In genomic region chr12:54652346-54652745, GRCm38 (mm10) we compare ENCODE assay signal across 10 mouse cellular contexts. TPM values are rescaled to one million over a fixed set of nuclear protein-coding genes. Genes with fewer than 3 reads are reported as not detected.
DNase-seq lines count a peak whose midpoint lies in the region; ATAC-seq and TF ChIP-seq lines count a peak whose summit lies in the region.
"Had no signal": no experiment of that assay in that cellular context is flagged by ENCODE, and none has a peak within 500 bp of the region (broad histone marks: within the 10 kb centered on the region; RNA-seq: fewer than 3 reads in every experiment).

No protein-coding gene starts in this region.

- H3K27ac ChIP-seq in heart, embryonic 16.5 days (ENCODE audit: low read length), result no peak overlapping the region
- H3K27ac ChIP-seq in thymus, adult 2 months (ENCODE audit: control insufficient read depth, insufficient read depth, low read length), result no peak overlapping the region
- H3K27ac ChIP-seq in liver, embryonic 15.5 days (replicated peaks), result 0 out of 2 replicates have a peak overlapping the region, but pooled peaks have one; percentile 38
- H3K27ac ChIP-seq: forebrain, embryonic 13.5 days; midbrain, embryonic 15.5 days had no signal

- no peak for DNase-seq in heart, adult 18-20 months
- DNase-seq in thymus, adult 2 months, result peak; percentile 15
- DNase-seq in thymus, adult 18-20 months, result no peak
- DNase-seq in urinary bladder, adult 2 months (ENCODE audit: low spot score), result no peak
- no peak for DNase-seq in layer of hippocampus, adult 8-10 months (ENCODE audit: low spot score in 2 of 2)

- H3K27me3 ChIP-seq in heart, embryonic 16.5 days (ENCODE audit: control insufficient read depth, insufficient read depth, low read length), result no peaks in the 10 kb centered on the region
- H3K27me3 ChIP-seq in thymus, adult 2 months (ENCODE audit: control insufficient read depth, insufficient read depth, low read length), result no peaks in the 10 kb centered on the region
- no peaks in the 10 kb centered on the region for H3K27me3 ChIP-seq in liver, embryonic 15.5 days
- H3K27me3 ChIP-seq: forebrain, embryonic 13.5 days; midbrain, embryonic 15.5 days had no signal

- H3K4me3 ChIP-seq in heart, embryonic 16.5 days (ENCODE audit: low read length), result 0 out of 2 replicates have a peak overlapping the region, but pooled peaks have one; percentile 4
- H3K4me3 ChIP-seq in thymus, adult 2 months (ENCODE audit: control insufficient read depth, insufficient read depth, low read length), result no peak overlapping the region
- H3K4me3 ChIP-seq in liver, embryonic 15.5 days (replicated peaks), result no peak overlapping the region
- H3K4me3 ChIP-seq: forebrain, embryonic 13.5 days; midbrain, embryonic 15.5 days had no signal

- no peak for TF ChIP-seq POLR2A in thymus, adult 2 months (IDR thresholded peaks at IDR 0.05; ENCODE audit: control insufficient read depth, extremely low read depth, insufficient read depth, low read length, poor library complexity)

- H3K9ac ChIP-seq in heart, embryonic 16.5 days (ENCODE audit: low read length), result no peak overlapping the region
- no peak overlapping the region for H3K9ac ChIP-seq in liver, embryonic 15.5 days
- H3K9ac ChIP-seq: forebrain, embryonic 13.5 days; midbrain, embryonic 15.5 days had no signal

- no peaks in the 10 kb centered on the region for H3K36me3 ChIP-seq in heart, embryonic 16.5 days (ENCODE audit: control insufficient read depth, insufficient read depth)
- no peaks in the 10 kb centered on the region for H3K36me3 ChIP-seq in thymus, adult 2 months (ENCODE audit: control insufficient read depth, insufficient read depth, low read length)
- peaks cover 14% of the 10 kb centered on the region; the same call in 1 of the 2 replicates for H3K36me3 ChIP-seq in liver, embryonic 15.5 days (replicated peaks)

- peaks cover 28% of the 10 kb centered on the region for H3K4me1 ChIP-seq in heart, embryonic 16.5 days (ENCODE audit: control insufficient read depth, insufficient read depth, low read length)
- peaks cover 20% of the 10 kb centered on the region for H3K4me1 ChIP-seq in thymus, adult 2 months (replicated peaks; ENCODE audit: control insufficient read depth, insufficient read depth, low read length)
- peaks cover 47% of the 10 kb centered on the region for H3K4me1 ChIP-seq in liver, embryonic 15.5 days (replicated peaks)

- no peak for ATAC-seq in heart, embryonic 16.5 days (replicated peaks; ENCODE audit: extremely low read depth, insufficient read depth, low FRiP score)
- ATAC-seq in liver, embryonic 15.5 days (ENCODE audit: insufficient read depth), result no peak
- ATAC-seq in megakaryocyte-erythroid progenitor cell, adult 5-6 weeks (replicated peaks; ENCODE audit: low FRiP score, low TSS enrichment, poor library complexity, severe bottlenecking), result no peak
- ATAC-seq: forebrain, embryonic 13.5 days; midbrain, embryonic 15.5 days had no signal

- WGBS in heart, embryonic 16.5 days, result 53% methylated on average over 12 of the region's 12 CpGs
- 23% methylated on average over 12 of the region's 12 CpGs for WGBS in thymus, adult 2 months
- WGBS in liver, embryonic 15.5 days (ENCODE audit: insufficient replicate concordance), result 37% methylated on average over 12 of the region's 12 CpGs

- TF ChIP-seq CTCF in thymus, adult 2 months (IDR thresholded peaks at IDR 0.05; ENCODE audit: borderline replicate concordance, control insufficient read depth, extremely low read depth, insufficient read depth, low read length, poor library complexity), result no peak

- H3K9me3 ChIP-seq in heart, embryonic 16.5 days (replicated peaks; ENCODE audit: control insufficient read depth, low read length), result no peaks in the 10 kb centered on the region
- H3K9me3 ChIP-seq in liver, embryonic 15.5 days (replicated peaks), result no peaks in the 10 kb centered on the region
- H3K9me3 ChIP-seq: forebrain, embryonic 13.5 days; midbrain, embryonic 15.5 days had no signal

- H3K4me2 ChIP-seq in heart, embryonic 16.5 days (ENCODE audit: low read depth, low read length), result peak overlapping the region; percentile 43; the same call in 1 of the 2 replicates
- peak overlapping the region; percentile 21; the same call in 1 of the 2 replicates for H3K4me2 ChIP-seq in liver, embryonic 15.5 days
- H3K4me2 ChIP-seq: forebrain, embryonic 13.5 days; midbrain, embryonic 15.5 days had no signal

RNA-seq across cellular contexts. Expression of gene Sptssa, which starts 4.0 kb away (rescaled TPM):
- polyA plus RNA-seq in heart, embryonic 16.5 days (2015; fragmentation: Nextera tagmentation; extraction: Ambion mirVana), result 140 and 168 TPM in 2 replicates
- 10 to 100 TPM; 32.0 to 32.6 TPM for total RNA-seq in heart, adult 18-20 months (2021)
- 92.1 and 97.8 TPM in 2 replicates for polyA plus RNA-seq in thymus, adult 2 months (2012; rRNA removed)
- 76.4 and 80.3 TPM in 2 replicates for polyA plus RNA-seq in liver, embryonic 15.5 days (2015; fragmentation: Nextera tagmentation; extraction: Ambion mirVana)
- 89.2 and 106 TPM in 2 replicates for polyA plus RNA-seq in urinary bladder, adult 2 months (2012; rRNA removed)
- 99.0 and 120 TPM in 2 replicates for total RNA-seq in megakaryocyte-erythroid progenitor cell, adult 5-6 weeks (2014; fragmentation: Nextera tagmentation)
- total RNA-seq in megakaryocyte-erythroid progenitor cell, adult 5-6 weeks (2017), result 133 and 170 TPM in 2 replicates
- total RNA-seq in layer of hippocampus, adult 8-10 months (2022), result 10 to 100 TPM; 26.2 to 28.0 (median 26.7) TPM

RNA-seq across cellular contexts. Expression of gene Eapp, which starts 43.4 kb away (rescaled TPM):
- polyA plus RNA-seq in heart, embryonic 16.5 days (2015; fragmentation: Nextera tagmentation; extraction: Ambion mirVana), result 43.3 and 45.7 TPM in 2 replicates
- 10 to 100 TPM; 25.1 to 27.3 TPM for total RNA-seq in heart, adult 18-20 months (2021)
- polyA plus RNA-seq in thymus, adult 2 months (2012; rRNA removed), result 8.8 and 12.5 TPM in 2 replicates
- polyA plus RNA-seq in liver, embryonic 15.5 days (2015; fragmentation: Nextera tagmentation; extraction: Ambion mirVana), result 32.2 and 36.2 TPM in 2 replicates
- 24.3 and 28.1 TPM in 2 replicates for polyA plus RNA-seq in urinary bladder, adult 2 months (2012; rRNA removed)
- 34.3 and 65.4 TPM in 2 replicates for total RNA-seq in megakaryocyte-erythroid progenitor cell, adult 5-6 weeks (2014; fragmentation: Nextera tagmentation)
- 71.3 and 79.8 TPM in 2 replicates for total RNA-seq in megakaryocyte-erythroid progenitor cell, adult 5-6 weeks (2017)
- total RNA-seq in layer of hippocampus, adult 8-10 months (2022), result 10 to 100 TPM; 32.7 to 39.4 (median 36.6) TPM
